Mouse (Mus musculus): Measurements from ENCODE around the gene Tph1. TPM values are rescaled to one million over a fixed set of nuclear protein-coding genes. Genes with fewer than 3 reads are reported as not detected.

Gene Tph1
- total RNA-seq (2014; rRNA removed): 2.3 TPM in 1 of 2 replicates, not detected in the other
- 0.49 and 1.5 TPM in 2 replicates for polyA plus RNA-seq (2015; fragmentation: Nextera tagmentation; extraction: Ambion mirVana)

DNA sequence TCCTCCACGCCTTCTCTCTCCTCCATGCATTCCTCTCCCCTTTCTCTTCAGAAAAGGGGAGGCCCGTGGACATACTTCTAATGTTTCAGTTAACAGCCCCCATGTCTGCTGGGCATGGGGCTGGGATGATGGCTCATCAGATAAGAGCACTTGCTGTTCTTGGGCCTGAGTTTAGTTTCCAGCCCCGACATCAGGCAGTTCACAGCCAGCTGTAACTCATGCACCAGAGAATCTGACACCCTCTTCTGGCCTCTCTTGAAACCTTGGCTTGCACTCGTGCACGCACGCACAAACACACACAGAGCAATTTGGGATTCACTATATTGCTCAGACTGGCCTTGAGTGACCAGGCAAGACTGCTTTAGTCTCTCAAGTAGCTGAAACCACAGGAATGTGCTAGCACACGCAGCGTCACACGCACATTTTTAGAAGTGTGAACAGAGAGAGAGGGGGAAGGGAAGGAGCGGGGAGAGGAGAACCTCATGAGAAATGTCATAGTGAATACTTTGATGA lies at the start of gene Tph1:
TSS of gene Tph1 (minus strand) at position 378 of the 513 bp plus-strand sequence.
- H3K4me1 ChIP-seq (ENCODE audit: insufficient read depth, low read length): peaks cover 2% of the 10 kb centered on the region; the same call in 1 of the 2 replicates
- no peak within 1 kb of the TSS for H3K4me3 ChIP-seq (ENCODE audit: low read depth, low read length)
- H3K9ac ChIP-seq (replicated peaks; ENCODE audit: low read length, poor library complexity, severe bottlenecking): no peak within 1 kb of the TSS
- ATAC-seq (ENCODE audit: low FRiP score): no peak
- H3K9me3 ChIP-seq (ENCODE audit: low read length): no peaks in the 10 kb centered on the region
- no peaks in the 10 kb centered on the region for H3K27me3 ChIP-seq (ENCODE audit: insufficient read depth, low read length)
- WGBS: 72% methylated on average over 10 of the region's 10 CpGs
- no peak within 1 kb of the TSS for H3K27ac ChIP-seq (ENCODE audit: low read depth, low read length)
- DNase-seq (ENCODE audit: low spot score): no peak
- TF ChIP-seq CTCF (IDR thresholded peaks at IDR 0.05): no peak
- H3K4me2 ChIP-seq (ENCODE audit: low read depth, low read length, poor library complexity, severe bottlenecking): no peak within 1 kb of the TSS
- H3K36me3 ChIP-seq (ENCODE audit: insufficient read depth, low read length): no peaks in the 10 kb centered on the region

DNA sequence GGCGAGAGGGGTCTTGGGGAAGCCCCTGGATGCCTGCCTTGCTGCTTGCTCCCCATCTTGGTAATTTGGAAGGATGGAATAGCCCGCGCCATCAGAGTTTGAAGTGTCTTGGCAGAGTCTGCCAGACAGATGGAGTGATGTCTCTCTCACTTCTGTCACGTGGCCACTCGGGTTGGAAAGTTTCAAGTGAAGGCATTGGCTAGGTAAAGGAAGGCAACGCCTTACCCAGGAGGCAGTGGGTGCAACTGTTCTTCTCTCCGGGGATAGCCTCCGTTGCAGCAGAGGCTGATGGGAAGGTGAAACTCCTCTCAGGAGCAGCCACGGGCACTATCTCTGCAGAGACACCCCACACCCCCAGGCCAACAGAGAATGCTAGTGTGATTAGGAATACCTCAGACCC lies 48.1 kb upstream of the Tph1 start:
- Histone ChIP-seq H3K36me3 (ENCODE audit: insufficient read depth, low read length) (no peaks in the 10 kb centered on the region), H3K9ac (replicated peaks; ENCODE audit: low read length, poor library complexity, severe bottlenecking) (no peak overlapping the region), H3K4me3 (ENCODE audit: low read depth, low read length) (no peak overlapping the region), H3K27ac (ENCODE audit: low read depth, low read length) (no peak overlapping the region), H3K27me3 (ENCODE audit: insufficient read depth, low read length) (peaks cover 6% of the 10 kb centered on the region; the same call in 1 of the 2 replicates), H3K4me2 (ENCODE audit: low read depth, low read length, poor library complexity, severe bottlenecking) (no peak overlapping the region), H3K4me1 (ENCODE audit: insufficient read depth, low read length) (no peaks in the 10 kb centered on the region), H3K9me3 (ENCODE audit: low read length) (no peaks in the 10 kb centered on the region)
- WGBS: 76% methylated on average over 9 of the region's 9 CpGs
- no peak for ATAC-seq (ENCODE audit: low FRiP score)
- TF ChIP-seq CTCF (IDR thresholded peaks at IDR 0.05): no peak
- peak; percentile 42 for DNase-seq (ENCODE audit: low spot score)

DNA sequence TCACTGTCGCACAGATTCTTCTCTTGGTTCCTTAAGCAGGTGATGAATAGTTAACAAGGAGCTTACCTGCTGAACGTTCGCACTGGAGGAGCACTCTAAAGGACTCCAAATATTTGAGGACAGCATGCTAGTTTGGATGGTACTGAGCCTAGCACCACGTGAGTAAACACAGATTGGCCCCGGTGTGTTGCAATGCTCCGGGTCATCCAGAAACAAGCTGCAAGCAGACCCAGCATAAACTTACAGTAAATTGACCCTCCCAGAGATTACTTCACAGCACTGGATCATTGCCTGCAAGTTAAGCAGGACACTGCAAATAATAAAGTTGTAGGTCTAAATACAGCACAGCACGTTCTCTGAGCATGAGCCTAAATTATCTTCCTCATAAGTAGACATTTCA lies 47.2 kb upstream of the Tph1 start:
- ATAC-seq (ENCODE audit: low FRiP score) (no peak), DNase-seq (ENCODE audit: low spot score) (no peak)
- WGBS: 78% methylated on average over 7 of the region's 7 CpGs
- no peak for TF ChIP-seq CTCF (IDR thresholded peaks at IDR 0.05)
- H3K27me3 ChIP-seq (ENCODE audit: insufficient read depth, low read length): peaks cover 6% of the 10 kb centered on the region; the same call in 1 of the 2 replicates
- H3K9ac ChIP-seq (replicated peaks; ENCODE audit: low read length, poor library complexity, severe bottlenecking): no peak overlapping the region
- no peaks in the 10 kb centered on the region for H3K9me3 ChIP-seq (ENCODE audit: low read length)
- no peak overlapping the region for H3K27ac ChIP-seq (ENCODE audit: low read depth, low read length)
- no peaks in the 10 kb centered on the region for H3K4me1 ChIP-seq (ENCODE audit: insufficient read depth, low read length)
- no peak overlapping the region for H3K4me3 ChIP-seq (ENCODE audit: low read depth, low read length)
- H3K36me3 ChIP-seq (ENCODE audit: insufficient read depth, low read length): no peaks in the 10 kb centered on the region
- no peak overlapping the region for H3K4me2 ChIP-seq (ENCODE audit: low read depth, low read length, poor library complexity, severe bottlenecking)

DNA sequence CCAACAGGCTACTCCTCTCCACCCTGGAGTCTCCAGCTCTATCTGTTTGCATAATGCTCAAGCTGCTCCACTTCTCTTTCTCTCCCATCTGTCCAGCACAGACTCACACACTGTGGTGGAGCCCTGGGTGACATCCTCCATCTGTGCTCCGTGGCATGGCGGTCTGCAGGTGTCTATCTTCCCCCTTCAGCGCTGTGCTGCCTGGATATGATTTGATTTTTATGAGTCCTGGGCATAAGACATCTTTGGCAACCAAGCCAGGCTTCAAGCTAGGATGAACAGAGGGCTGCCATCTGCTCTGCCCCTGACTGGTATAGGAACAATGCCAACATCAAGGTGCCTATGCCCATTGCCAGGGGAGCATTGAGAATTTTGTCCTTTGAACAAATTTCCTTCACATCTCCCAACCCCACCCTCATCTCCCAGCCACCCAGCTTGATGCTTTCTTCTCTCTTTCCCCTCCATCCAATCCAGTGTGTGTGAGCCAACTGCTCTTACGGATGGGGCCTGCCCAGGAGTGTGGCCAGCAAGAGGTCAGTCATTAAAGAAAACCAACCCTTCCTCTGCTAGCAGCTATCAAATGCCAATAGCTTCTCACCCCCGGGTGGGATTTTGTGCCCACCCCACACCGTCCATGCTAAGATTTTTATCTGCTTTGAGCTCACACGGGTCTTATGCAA lies 46.4 kb upstream of the Tph1 start:
- H3K4me1 ChIP-seq (ENCODE audit: insufficient read depth, low read length): no peaks in the 10 kb centered on the region
- no peaks in the 10 kb centered on the region for H3K36me3 ChIP-seq (ENCODE audit: insufficient read depth, low read length)
- no peak overlapping the region for H3K4me2 ChIP-seq (ENCODE audit: low read depth, low read length, poor library complexity, severe bottlenecking)
- DNase-seq (ENCODE audit: low spot score): peak; percentile 82
- no peak overlapping the region for H3K9ac ChIP-seq (replicated peaks; ENCODE audit: low read length, poor library complexity, severe bottlenecking)
- peak; percentile 65; the same call in 1 of the 2 replicates for ATAC-seq (ENCODE audit: low FRiP score)
- TF ChIP-seq CTCF (IDR thresholded peaks at IDR 0.05): no peak
- no peak overlapping the region for H3K4me3 ChIP-seq (ENCODE audit: low read depth, low read length)
- peaks cover 6% of the 10 kb centered on the region; the same call in 1 of the 2 replicates for H3K27me3 ChIP-seq (ENCODE audit: insufficient read depth, low read length)
- H3K9me3 ChIP-seq (ENCODE audit: low read length): no peaks in the 10 kb centered on the region
- no peak overlapping the region for H3K27ac ChIP-seq (ENCODE audit: low read depth, low read length)
- 82% methylated on average over 7 of the region's 7 CpGs for WGBS

- TF ChIP-seq CTCF (IDR thresholded peaks at IDR 0.05): no peak
- Histone ChIP-seq H3K9ac (replicated peaks; ENCODE audit: low read length, poor library complexity, severe bottlenecking) (no peak overlapping the region), H3K4me2 (ENCODE audit: low read depth, low read length, poor library complexity, severe bottlenecking) (no peak overlapping the region), H3K4me3 (ENCODE audit: low read depth, low read length) (no peak overlapping the region), H3K27me3 (ENCODE audit: insufficient read depth, low read length) (peaks cover 6% of the 10 kb centered on the region; the same call in 1 of the 2 replicates), H3K36me3 (ENCODE audit: insufficient read depth, low read length) (no peaks in the 10 kb centered on the region), H3K27ac (ENCODE audit: low read depth, low read length) (no peak overlapping the region), H3K4me1 (ENCODE audit: insufficient read depth, low read length) (no peaks in the 10 kb centered on the region), H3K9me3 (ENCODE audit: low read length) (no peaks in the 10 kb centered on the region)
- WGBS: 58% methylated on average over 5 of the region's 5 CpGs
- no peak for ATAC-seq (ENCODE audit: low FRiP score)
- DNase-seq (ENCODE audit: low spot score): peak; percentile 20
Measured at GRCm38 (mm10) chr7:46716897-46717296, 44.6 kb upstream of the Tph1 start.

DNA sequence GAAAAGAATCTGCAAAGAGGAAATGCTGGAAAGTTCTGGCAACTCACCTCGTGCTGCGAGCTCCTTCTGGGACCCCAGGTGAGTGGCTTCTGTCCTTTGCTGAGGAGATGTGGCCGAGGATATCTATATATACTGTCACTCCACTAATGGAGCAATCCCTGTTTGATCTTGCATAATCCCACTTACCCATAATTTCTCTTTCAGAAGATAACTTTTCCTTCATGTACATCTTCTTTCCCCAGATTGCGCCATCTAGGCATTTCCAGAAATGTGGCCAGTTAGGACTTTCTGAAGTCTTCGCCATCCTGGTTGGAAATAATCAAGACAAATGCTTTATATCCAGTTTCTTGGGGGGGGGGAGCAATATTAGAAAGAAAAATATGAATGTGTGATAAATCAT lies 43.3 kb upstream of the Tph1 start, which contains the start of gene Saa3:
TSS of gene Saa3 (minus strand) at position 101 of the 400 bp plus-strand sequence.
- WGBS: 90% methylated on average over 5 of the region's 5 CpGs

More for the DNA sequence above, 43.3 kb upstream of the Tph1 start, which contains the start of gene Saa3:
- no peak for TF ChIP-seq CTCF (IDR thresholded peaks at IDR 0.05)
- H3K36me3 ChIP-seq (ENCODE audit: insufficient read depth, low read length): no peaks in the 10 kb centered on the region
- peaks cover 6% of the 10 kb centered on the region; the same call in 1 of the 2 replicates for H3K27me3 ChIP-seq (ENCODE audit: insufficient read depth, low read length)
- H3K4me2 ChIP-seq (ENCODE audit: low read depth, low read length, poor library complexity, severe bottlenecking): no peak within 1 kb of the TSS
- H3K9ac ChIP-seq (replicated peaks; ENCODE audit: low read length, poor library complexity, severe bottlenecking): no peak within 1 kb of the TSS
- DNase-seq (ENCODE audit: low spot score): no peak
- H3K4me3 ChIP-seq (ENCODE audit: low read depth, low read length): no peak within 1 kb of the TSS
- no peak within 1 kb of the TSS for H3K27ac ChIP-seq (ENCODE audit: low read depth, low read length)
- no peaks in the 10 kb centered on the region for H3K4me1 ChIP-seq (ENCODE audit: insufficient read depth, low read length)
- no peaks in the 10 kb centered on the region for H3K9me3 ChIP-seq (ENCODE audit: low read length)
- ATAC-seq (ENCODE audit: low FRiP score): no peak
